Mouse (Mus musculus): ENCODE data around the gene Nostrin.

The Nostrin gene

GRCm38 (mm10) chr2:69191059-69191458 lies 55.5 kb downstream of the Nostrin start:
- in situ Hi-C loops (cut with MseI, MboI) = no loop called here

DNA sequence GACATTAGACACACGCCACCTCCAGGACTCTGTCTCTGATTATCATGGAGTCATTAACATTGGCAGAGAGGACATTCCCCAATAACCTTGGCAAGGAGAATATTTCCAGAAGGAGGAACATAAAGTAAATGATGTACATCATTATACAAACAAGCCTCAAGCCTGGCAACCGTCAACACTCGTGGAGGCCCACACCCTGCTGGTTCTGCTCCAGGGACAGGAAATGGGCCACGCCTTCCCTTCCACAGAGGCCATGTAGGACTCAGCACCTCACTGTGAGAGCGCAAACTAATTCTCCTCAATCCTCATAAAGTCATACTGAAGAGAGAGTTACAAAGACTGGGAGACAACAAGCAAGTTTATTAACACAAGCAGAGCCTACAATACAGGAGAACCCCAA lies 58.0 kb downstream of the Nostrin start:
- in situ Hi-C loops (cut with MseI, MboI) = no loop called here

- in situ Hi-C loops (cut with MseI, MboI) = no loop called here
These were observed 69.6 kb downstream of the Nostrin start for GRCm38 (mm10) chr2:69205185-69205584.

DNA sequence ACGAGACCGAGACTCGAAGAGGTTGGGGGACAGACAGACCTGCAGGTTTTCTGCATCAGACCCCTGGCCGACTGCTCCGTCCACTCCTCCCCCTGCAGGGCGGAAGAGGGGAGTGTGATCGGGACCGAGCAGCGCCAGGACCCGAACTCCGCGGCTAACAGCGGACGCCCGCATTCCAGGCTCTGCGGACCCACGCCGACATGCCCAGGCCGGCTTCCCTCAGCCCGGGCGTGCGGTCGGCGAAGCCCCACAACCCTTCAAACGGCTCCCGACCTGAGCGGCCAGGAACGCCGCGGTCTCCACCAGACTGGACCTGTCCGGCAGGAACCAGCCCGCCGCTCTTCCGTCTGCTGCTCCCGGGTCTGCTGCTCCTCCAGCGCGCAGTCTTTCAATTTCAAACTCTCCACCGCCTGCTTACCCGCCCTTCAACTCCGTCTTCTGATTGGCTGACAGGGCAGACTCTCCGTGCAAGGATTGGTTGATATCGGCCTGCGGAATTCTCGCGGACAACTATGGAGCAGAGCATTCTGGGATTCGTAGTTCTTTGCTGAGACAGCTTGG lies 70.3 kb downstream of the Nostrin start, which contains the start of gene Spc25:
Gene Spc25 (minus strand): TSS at position 404 of the 561 bp plus-strand sequence.
- in situ Hi-C loops (cut with MseI, MboI) = no loop called here

DNA sequence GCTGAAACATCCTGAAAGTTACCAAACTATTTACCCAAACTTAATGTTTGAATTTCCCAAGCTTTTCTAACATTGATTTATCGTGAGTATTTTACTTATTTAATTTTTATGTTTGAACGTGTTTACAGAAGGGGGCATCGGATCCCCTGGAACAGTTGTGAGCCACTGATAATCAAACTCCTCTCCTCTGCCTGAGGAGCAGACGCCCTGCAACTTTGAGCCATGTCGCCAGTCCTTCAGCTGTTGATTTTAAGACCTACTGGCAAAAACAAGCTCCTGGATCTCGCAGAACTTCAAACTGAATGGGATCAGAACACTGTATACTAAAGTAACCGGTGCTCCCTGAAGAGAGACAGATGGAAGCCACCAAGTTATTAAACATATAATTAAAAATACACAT lies 70.9 kb downstream of the Nostrin start:
- in situ Hi-C loops (cut with MseI, MboI) = no loop called here

DNA sequence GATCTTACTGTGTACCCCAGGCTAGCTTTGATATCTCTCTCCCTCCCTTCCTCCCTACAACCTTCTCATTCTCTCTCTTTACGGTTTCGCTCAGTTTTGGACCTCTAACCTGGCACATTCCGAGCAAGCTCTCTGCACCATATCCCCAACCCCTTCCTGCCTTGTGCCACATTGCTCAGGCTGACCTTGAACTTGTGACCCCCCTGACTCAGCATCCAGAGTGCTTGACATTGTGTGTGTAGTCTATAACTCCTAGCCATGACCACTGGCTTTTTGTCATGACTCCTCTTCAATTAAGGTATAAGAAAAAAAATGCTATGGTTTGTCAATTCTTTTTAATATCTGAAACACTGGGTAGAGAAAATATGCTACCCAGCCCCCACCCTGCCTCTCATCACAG lies 74.1 kb downstream of the Nostrin start:
- in situ Hi-C loops (cut with MseI, MboI) = no loop called here

- in situ Hi-C loops (cut with MseI, MboI) = no loop called here
These were observed 75.2 kb downstream of the Nostrin start, which contains the start of gene G6pc2 for GRCm38 (mm10) chr2:69210773-69211172. Gene G6pc2 (plus strand): TSS chr2:69211073.

GRCm38 (mm10) chr2:69212652-69213051 lies 77.1 kb downstream of the Nostrin start:
- in situ Hi-C loops (cut with MseI, MboI) = no loop called here

DNA sequence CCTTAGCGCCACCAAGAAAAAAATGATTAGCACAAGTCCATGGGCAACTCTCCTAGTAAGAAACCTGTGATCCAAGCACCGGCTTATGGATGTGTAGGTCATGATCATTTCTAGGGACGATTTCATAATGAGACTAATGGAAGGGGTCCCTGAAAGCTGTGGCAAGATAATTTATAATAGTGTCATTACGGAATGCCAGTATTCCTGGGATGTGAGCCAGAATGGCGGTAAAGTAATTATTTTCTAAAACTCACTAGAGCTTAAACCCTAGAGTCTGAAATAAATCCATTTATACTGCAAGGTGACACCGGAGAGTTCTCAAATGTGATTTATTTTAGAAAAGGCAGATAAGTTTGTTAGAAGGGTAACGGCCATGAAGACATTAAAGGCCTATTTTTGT lies 79.6 kb downstream of the Nostrin start:
- in situ Hi-C loops (cut with MseI, MboI) = no loop called here

GRCm38 (mm10) chr2:69221868-69222416 lies 86.3 kb downstream of the Nostrin start:
- in situ Hi-C loops (cut with MseI, MboI) = no loop called here

GRCm38 (mm10) chr2:69222815-69223214 lies 87.2 kb downstream of the Nostrin start:
- in situ Hi-C loops (cut with MseI, MboI) = no loop called here

DNA sequence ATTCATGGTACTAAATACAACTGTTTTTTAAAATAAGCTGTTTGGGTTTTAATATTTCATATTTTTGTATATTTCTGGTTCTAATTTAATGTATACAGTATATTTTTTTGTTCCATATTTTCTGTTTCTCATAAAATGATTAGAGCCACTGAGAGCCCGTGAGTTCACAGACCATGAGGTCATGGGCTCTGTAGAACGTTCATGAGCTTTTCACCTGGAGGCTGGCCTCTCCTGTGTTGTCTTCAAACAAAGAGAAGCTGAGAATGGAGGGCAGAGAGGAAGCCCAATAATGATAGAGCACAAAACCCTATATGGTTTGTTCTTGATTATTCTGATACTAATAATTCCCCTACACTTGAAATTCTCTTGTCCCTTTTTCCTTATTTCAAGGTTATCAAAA lies 89.1 kb downstream of the Nostrin start:
- in situ Hi-C loops (cut with MseI, MboI) = no loop called here

- in situ Hi-C loops (cut with MseI, MboI) = no loop called here
These were observed 91.3 kb downstream of the Nostrin start for GRCm38 (mm10) chr2:69226876-69227275.

- in situ Hi-C loops (cut with MseI, MboI) = no loop called here
These were observed 93.0 kb downstream of the Nostrin start for GRCm38 (mm10) chr2:69228635-69229034.

DNA sequence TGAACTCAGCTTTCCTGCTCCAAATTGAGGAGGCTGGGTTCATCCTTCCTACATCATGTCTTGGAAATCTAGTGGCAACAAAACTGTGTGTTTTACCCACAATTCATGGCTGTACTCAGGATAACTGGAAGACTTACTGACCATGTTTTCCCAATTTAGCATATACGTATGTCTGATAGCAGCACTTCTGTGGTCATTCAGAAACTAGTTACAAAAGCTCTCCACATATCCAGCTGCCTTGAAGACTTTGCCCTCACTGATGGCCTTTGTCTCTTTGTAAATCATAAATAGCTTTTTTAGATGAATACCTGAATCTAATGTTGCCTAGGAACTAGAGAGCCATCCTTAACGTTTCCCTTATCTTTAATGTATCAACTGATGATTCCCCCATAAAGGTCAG lies 94.5 kb downstream of the Nostrin start:
- in situ Hi-C loops (cut with MseI, MboI) = no loop called here

- in situ Hi-C loops (cut with MseI, MboI) = no loop called here
These were observed 96.5 kb downstream of the Nostrin start for GRCm38 (mm10) chr2:69232101-69232500.

GRCm38 (mm10) chr2:69234976-69235678 lies 99.5 kb downstream of the Nostrin start:
- in situ Hi-C loops (cut with MseI, MboI) = no loop called here

Measured in mouse trophoblast stem cell (cell line).